Mouse (Mus musculus): Measurements from ENCODE around the gene Poglut1.
"Not testable (repeated sequence)": the region's sequence is repeated elsewhere in the genome, so short reads cannot be mapped to it uniquely, and the experiment has no call there.

Poglut1 gene

DNA sequence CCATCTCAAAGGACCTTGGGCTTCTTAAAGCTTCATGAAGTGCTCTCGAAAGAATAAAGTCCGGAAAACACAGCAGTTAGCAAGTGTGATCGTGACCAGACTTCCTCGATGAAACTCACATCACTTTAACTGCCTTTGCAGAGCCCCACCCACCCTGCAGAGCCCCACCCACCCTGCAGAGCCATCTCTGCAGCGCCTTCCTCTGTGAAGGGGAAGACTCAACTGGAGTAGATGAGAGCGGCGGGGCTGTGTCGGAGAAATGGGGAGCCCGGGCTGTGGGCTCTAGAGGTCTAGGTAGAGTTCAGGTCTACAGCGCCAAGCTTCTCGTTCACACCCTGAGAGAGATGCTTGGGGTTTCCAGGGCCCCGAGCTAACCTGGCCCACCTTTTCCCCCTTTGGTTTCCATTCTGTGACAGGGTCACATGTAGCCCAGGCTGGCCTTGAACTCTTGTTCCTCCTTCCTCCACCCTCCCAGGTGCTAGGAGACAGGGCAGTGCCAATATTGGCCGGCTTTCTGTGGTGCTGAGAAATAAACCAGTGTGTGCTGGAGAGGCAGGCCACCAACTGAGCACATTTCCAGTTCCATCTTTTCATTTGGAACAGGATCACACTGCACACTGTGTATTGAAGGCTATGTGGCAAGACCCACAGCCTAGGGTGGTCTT lies 11.2 kb downstream of the Poglut1 start:
- in situ Hi-C loops (cut with MboI, MseI): no loop called here

- in situ Hi-C loops (cut with MboI, MseI): no loop called here
Measured at GRCm38 (mm10) chr16:38536544-38537146, 13.4 kb downstream of the Poglut1 start.

DNA sequence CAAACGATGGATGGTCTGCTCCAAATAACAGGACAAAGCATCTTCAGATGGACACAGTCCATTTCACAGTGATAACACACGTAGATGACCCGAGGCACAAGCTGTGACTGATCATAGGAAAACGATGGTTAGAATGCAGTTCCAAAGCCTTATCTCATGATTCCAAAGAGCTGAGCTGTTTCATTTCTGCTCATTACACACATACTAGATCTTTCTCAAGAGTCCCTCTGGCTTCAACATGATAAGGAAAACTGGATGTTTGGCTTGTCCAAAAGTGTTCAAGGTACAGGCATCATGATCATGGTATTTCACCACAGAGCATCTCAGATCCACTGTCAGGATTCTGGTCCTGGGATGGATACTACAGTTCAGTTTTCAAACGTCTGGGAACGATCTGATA lies 23.8 kb downstream of the Poglut1 start:
- in situ Hi-C loops (cut with MboI, MseI): no loop called here

DNA sequence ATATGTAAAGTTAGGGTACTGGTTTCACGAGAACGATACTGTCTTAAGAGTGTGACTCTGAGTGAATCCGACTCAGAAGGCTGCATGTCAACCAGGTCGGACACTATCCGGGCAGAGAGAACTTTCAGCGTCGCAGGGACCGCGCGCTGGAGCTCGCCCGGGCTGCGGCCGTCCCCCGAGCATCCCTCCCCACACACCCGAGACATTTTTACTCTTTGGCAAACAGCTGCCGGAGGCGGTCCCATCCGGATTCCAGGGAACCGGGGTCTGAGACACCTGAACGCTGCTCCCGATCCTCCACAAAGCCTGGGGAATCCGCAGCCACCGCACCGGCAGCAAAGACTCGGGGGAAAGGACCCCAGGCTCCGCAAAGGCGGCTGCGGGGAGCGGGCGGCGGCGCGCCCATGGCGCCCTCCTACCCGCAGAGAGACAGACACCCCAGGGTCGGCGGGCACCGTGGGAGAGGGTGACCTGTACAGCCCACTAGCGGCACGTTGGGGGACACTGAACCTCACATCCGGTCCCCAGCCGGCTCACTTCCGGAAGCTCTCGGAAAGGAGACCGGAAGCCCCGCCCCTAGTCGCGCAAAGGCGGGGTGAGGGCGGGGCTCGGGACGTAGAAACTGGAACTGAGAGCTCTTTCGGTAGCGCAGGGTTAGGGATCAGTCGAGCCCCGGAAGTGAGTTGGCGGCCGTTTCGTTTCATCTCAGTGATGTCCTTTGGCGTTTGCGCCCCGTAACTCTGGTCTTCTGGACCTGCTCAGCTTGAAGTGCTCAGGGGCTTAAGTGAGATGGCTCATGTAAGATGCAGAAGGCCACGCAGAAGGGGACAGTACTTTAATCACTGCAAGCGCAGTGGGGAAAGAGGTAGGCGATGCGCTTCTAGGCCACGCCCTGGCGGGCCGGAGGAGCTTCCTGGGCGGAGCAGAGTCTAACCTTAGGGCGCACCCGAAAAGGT lies 27.7 kb downstream of the Poglut1 start, which contains the start of gene Timmdc1:
Gene Timmdc1 (minus strand): TSS at position 535 of the 956 bp plus-strand sequence.
- in situ Hi-C loops (cut with MboI, MseI): loop anchor here (5.0 kb wide), 1 partner anchor 35 kb away; the partner anchor contains the start of gene Tmem39a

DNA sequence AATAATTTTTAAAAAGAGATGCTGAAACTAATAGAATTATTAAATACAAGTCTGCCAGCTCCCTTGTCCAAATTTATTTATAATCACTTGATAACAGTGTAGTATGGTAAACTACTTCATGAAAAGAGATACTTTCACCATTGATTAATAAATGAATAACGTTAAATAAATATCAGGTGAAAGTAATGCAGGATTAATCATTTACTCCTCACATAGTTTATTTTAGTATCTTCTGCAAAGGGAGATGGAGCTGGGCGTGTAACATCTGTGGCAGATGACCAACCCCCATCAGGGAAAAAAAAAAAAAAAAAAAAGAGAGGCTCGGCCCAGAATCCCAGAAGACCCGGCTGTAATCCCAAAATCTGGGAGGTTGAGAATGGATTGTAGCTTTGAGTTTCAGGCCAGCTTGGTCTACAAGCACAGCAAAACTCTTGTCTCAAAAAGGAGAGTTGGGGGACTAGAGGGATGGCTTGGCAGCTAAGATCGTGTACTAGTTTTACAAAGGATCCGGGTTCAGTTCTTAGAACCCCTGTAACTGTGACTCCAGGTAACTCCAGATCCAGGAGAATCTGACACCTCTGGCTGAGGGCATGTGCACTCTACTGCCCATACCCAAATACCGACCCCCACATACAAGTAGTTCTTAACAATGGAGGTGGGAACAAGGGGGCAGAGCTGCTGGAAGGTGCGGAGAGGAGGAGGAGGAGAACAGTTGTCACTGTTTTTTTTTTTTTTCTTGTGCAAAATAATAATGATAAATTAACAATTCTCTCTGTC lies 28.7 kb downstream of the Poglut1 start:
- in situ Hi-C loops (cut with MboI, MseI): loop anchor here (5.0 kb wide), 1 partner anchor 36 kb away; the partner anchor contains the start of gene Tmem39a

GRCm38 (mm10) chr16:38519140-38519539 lies 30.9 kb downstream of the Poglut1 start:
- in situ Hi-C loops (cut with MboI, MseI): no loop called here

DNA sequence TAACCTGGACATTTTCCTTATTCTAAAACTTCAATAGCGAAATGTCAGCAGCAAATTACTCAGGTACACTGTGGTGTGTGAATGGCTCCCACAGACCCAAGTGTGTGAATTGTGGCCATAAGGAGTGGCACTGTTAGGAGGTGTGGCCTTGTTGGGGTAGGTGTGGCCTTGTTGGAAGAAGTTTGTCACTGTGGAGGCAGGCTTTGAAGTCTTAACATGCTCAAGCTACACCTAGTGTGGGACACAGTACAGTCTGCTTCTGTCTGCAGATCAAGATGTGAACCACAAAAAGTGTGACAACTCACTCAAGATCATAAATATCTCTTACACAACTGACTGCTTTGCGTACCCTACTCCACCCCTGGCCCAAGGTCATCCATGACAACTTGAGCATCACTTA lies 39.2 kb downstream of the Poglut1 start:
- in situ Hi-C loops (cut with MboI, MseI): no loop called here

DNA sequence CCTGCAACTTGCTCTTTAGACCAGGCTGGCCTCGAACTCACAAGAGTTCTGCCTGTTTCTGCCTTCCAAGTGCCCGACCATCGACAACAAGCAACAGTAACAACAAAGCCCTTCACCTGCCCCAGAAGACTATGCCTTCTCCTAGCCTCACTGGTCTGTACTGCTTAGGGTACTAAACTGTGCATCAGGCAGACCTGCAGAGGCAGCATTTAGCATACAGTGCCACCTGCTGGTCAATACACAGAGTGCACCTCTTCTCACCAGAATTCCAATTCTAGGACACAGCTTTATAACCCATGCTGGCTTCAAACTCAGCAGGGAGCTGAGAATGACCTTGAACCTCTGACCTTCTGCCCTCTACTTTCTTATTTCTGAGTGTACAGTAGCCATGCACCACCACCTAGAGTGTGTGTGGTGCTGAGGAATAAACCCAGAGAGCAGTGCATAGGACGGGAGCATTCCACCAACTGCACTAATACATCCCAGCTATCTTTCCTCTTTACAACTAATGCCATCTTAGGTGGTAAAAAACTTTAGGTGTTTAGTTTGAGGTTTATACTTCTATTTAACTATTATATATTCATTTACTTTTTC lies 43.9 kb downstream of the Poglut1 start:
- in situ Hi-C loops (cut with MboI, MseI): no loop called here

DNA sequence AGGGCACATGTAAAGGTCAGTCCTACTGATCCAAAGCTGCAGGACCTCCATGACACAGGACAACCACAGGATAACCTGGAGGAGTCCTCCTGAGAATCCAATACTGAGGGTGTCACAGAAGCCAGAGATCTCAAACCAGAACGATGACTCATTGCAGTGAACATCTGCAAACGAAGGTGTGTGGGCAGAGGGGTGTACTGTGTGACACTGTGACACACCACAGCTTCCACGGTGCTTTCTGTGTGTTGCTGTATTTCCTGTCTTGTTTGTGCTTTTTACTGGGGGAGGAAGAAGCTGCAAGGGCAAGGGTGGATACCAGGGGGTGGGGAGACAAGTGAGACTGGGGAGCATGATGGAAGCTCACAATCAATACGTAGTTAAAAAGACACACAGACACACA lies 46.5 kb downstream of the Poglut1 start:
- in situ Hi-C loops (cut with MboI, MseI): no loop called here

DNA sequence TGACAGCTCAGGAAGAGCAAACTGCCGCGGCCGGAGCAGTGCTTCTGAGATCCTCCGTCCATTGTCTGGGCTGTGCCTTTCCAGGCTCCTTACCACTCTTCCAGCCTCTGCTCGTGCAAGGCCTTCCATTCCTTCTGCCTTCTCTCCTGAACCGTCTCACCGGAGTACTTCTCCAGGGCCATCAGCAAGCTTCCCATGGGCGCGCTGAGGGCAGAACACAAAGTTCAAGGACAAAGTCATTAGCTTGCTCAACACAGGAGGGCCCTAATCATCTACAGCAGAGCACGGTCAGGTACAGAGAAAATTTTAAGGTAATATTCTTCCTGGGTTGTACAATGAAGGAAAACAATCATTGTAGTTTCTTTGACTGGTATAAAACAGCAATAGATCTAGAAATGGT lies 47.6 kb downstream of the Poglut1 start:
- in situ Hi-C loops (cut with MboI, MseI): no loop called here

DNA sequence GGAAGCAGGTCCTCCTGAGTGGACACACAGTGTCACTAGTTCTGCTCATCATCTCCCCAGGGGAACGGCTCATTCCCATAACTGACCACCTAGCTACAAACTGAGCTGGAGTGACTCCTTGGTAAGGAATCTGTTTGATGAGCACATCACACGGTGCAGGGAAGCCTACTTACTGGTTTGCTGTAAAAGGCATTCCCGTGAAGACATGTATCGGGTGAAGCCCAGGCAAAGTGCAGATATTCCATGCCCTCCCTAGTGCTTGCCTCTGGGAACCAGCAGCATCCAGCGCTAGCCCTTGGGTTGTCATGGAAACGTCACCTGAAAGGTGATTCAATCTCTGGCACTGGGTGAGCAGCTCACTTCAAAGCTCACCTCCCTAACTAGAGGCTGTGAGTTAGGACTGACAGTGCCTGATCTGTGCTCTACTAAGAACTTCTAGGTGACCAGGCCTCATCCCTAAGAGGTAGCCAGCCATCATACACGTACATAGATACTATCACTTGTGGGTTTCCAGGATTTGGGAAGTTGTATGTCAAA lies 53.4 kb downstream of the Poglut1 start:
- in situ Hi-C loops (cut with MboI, MseI): no loop called here

DNA sequence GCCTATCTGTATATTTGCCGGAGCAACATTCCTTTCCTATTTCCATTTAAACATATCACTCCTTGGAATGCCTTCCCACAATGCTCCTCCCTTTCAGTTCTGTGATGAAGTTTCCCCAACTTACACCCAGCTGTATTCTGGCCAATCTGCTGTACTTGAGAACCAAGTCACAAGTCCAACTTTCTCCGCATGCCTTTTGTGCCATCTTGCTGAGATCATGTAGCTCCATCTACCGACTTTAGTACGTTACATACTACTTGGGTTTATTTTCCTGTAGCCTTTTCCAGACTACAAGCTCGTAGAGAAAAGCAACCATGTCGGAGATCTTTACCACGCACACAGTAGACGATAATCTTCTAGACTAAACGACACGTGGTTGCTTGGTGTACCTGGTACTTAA lies 56.2 kb downstream of the Poglut1 start:
- in situ Hi-C loops (cut with MboI, MseI): no loop called here

DNA sequence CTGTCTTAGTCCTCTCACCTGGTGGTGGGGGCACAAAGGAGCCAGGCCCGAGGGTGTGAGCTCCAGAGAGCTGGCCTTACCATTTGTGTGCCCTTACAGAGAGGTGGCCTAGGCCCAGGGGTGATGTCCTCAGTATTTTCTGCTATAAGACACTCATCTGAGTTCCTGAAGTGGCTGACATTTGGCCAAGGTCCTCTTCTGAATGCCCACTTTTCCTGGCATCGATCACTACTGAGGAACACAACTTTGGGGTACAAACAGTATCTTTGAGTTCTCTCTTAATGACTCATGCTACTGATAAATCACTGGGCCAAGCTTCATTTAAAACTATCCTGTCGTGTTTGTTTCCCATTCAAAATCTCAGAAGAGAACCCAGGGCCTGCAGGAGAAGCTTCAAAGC lies 57.5 kb downstream of the Poglut1 start:
- in situ Hi-C loops (cut with MboI, MseI): no loop called here

DNA sequence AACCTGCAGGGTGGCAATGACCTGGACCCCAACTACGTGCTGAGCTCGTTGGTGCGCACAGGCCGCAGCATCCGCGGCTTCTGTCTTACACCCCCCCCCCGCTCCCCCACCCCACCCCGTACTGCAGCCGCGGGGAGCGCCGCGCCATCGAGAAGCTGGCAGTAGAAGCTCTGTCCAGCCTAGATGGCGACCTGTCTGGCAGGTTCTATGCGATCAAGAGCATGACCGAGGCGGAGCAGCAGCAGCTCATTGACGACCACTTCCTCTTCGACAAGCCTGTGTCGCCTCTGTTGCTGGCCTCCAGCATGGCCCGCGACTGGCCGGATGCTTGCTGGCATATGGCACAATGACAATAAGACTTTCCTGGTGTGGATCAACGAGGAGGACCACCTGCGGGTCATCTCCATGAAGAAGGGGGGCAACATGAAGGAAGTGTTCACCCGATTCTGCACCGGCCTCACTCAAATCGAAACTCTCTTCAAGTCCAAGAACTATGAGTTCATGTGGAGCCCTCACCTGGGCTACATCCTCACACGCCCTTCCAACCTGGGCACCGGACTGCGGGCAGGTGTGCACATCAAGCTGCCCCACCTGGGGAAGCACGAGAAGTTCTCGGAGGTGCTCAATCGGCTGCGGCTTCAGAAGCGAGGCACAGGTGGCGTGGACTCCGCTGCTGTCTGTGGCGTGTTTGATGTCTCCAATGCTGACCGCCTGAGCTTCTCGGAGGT lies 66.3 kb downstream of the Poglut1 start:
- in situ Hi-C loops (cut with MboI, MseI): loop anchor here (10.0 kb wide), 1 partner anchor 139 kb away; the partner anchor contains the start of genes Cox17, Gm21987 and Maats1

- in situ Hi-C loops (cut with MboI, MseI): loop anchor here (10.0 kb wide), 1 partner anchor 138 kb away; the partner anchor contains the start of genes Cox17, Gm21987 and Maats1
Measured at GRCm38 (mm10) chr16:38482780-38483562, 67.1 kb downstream of the Poglut1 start.

DNA sequence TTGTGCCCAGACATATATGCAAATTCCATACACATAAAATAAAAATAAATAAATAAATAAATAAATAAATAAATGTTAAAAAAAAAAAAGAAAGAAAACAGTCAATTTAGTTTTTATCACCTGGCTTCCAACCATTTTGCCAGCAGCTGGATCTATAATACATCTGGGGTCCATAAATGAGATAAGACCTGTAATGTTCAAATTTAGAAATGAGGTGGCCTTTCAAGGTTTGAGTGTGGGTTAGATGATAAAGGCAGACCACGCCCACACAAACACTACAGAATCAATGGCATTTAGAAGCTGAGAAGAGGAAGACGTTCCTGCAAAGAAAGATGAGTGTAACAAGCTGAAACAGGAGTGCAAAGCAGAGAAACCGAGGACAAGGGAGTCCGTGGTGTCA lies 68.7 kb downstream of the Poglut1 start:
- in situ Hi-C loops (cut with MboI, MseI): loop anchor here (10.0 kb wide), 1 partner anchor 137 kb away; the partner anchor contains the start of genes Cox17, Gm21987 and Maats1

DNA sequence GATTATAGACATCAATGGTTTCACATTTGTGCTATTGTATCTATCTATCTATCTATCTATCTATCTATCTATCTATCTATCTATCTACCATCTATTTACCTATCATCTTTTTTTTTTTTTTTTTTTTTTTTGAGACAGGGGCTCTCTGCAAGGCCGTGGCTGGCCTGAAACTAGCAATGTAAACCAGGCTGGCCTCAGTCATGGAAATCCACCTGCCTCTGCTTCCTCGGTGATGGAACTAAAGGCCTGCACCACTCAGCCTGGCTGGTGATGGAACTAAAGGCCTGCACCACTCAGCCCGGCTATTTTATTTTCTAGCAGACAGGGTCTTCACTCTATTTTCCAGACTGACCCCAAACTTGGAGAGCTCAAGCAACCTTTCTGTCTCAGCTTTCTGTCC lies 71.8 kb downstream of the Poglut1 start:
- in situ Hi-C loops (cut with MboI, MseI): no loop called here

- in situ Hi-C loops (cut with MboI, MseI): not testable (repeated sequence)
Measured at GRCm38 (mm10) chr16:38477241-38477608, 72.8 kb downstream of the Poglut1 start.
